Mouse (Mus musculus) C2C12 (cell line): ENCODE results near the gene Hist1h2ad. TPM values are rescaled to one million over a fixed set of nuclear protein-coding genes. Genes with fewer than 3 reads are reported as not detected.
"Not testable (repeated sequence)": the region's sequence is repeated elsewhere in the genome, so short reads cannot be mapped to it uniquely, and the experiment has no call there.

ENCODE experiments used
- H3K27me3 ChIP-seq: one replicate; pipeline ENCODE4 v1.6.1; 2011; ENCODE audit not compliant: control insufficient read depth, insufficient read depth, insufficient read length
- H3K36me3 ChIP-seq: one replicate; pipeline ENCODE4 v1.6.1; 2011; ENCODE audit not compliant: control insufficient read depth, insufficient read depth
- H3K4me3 ChIP-seq: one replicate; pipeline ENCODE4 v1.5.1; 2011; ENCODE audit warnings: mild to moderate bottlenecking, control low read depth; ENCODE audit not compliant: poor library complexity, insufficient read depth, severe bottlenecking
- H3K79me2 ChIP-seq: one replicate; pipeline ENCODE4 v1.6.1; 2011; ENCODE audit not compliant: control insufficient read depth, insufficient read depth
- H3K79me3 ChIP-seq: one replicate; pipeline ENCODE4 v1.6.1; 2011; ENCODE audit warnings: low read depth, control low read depth
- H3ac ChIP-seq: one replicate; pipeline ENCODE3; 2011; ENCODE audit warnings: low read depth; ENCODE audit not compliant: control insufficient read depth, insufficient read length
- CEBPB ChIP-seq: IDR thresholded peaks from one replicate; pipeline ENCODE4 v1.6.1; 2011; ENCODE audit warnings: low read depth, mild to moderate bottlenecking, control low read depth, moderate library complexity
- CTCF ChIP-seq: IDR thresholded peaks from one replicate; pipeline ENCODE4 v1.5.1; 2011; ENCODE audit not compliant: control insufficient read depth, insufficient read depth, insufficient read length
- FOSL1 ChIP-seq: IDR thresholded peaks from one replicate; pipeline ENCODE4 v1.8.0; 2011; ENCODE audit warnings: mild to moderate bottlenecking, low read length; ENCODE audit not compliant: poor library complexity, insufficient read depth, severe bottlenecking
- MAX ChIP-seq: IDR thresholded peaks from one replicate; pipeline ENCODE4 v1.6.1; 2011; ENCODE audit warnings: mild to moderate bottlenecking, control low read depth
- MYOD1 ChIP-seq: IDR thresholded peaks from one replicate; pipeline ENCODE4 v1.6.1; 2011; ENCODE audit warnings: low read depth; ENCODE audit not compliant: control insufficient read depth, insufficient read length
- MYOG ChIP-seq: IDR thresholded peaks from one replicate; pipeline ENCODE4 v1.6.1; 2011; ENCODE audit not compliant: control insufficient read depth, insufficient read length; ENCODE audit errors: extremely low read depth
- USF1 ChIP-seq: IDR thresholded peaks from one replicate; pipeline ENCODE4 v1.6.1; 2011; ENCODE audit warnings: low read depth, mild to moderate bottlenecking, control low read depth, moderate library complexity
- polyA plus RNA-seq: library from polyadenylated mRNA; unstranded; fragments of >200 nt; fragmentation: generic; extraction: Trizol; gene quantifications from one replicate; pipeline ENCODE4 v1.2.1, GENCODE M21; 2012; ENCODE audit warnings: missing spikeins

Hist1h2ad gene
- polyA plus RNA-seq, 1 experiment, result 0.73 TPM

- no peaks in the 10 kb centered on the region for H3K79me2 ChIP-seq
- no peaks in the 10 kb centered on the region for H3K79me3 ChIP-seq
- no peaks in the 10 kb centered on the region for H3K27me3 ChIP-seq
- TF ChIP-seq FOSL1, result no peak
- TF ChIP-seq MYOG, result no peak
- no peak for TF ChIP-seq CTCF
- no peak for TF ChIP-seq CEBPB
- TF ChIP-seq MAX, result no peak
- H3K4me3 ChIP-seq, result no peak overlapping the region
- H3K36me3 ChIP-seq, result no peaks in the 10 kb centered on the region
- H3ac ChIP-seq, result no peak overlapping the region
These were observed 17.3 kb upstream of the Hist1h2ad start for GRCm38 (mm10) chr13:23556906-23557305.

GRCm38 (mm10) chr13:23560699-23561098 is 13.5 kb upstream of the Hist1h2ad start:
- not testable (repeated sequence) for H3K79me3 ChIP-seq, H3K4me3 ChIP-seq, H3K27me3 ChIP-seq, H3K79me2 ChIP-seq, H3ac ChIP-seq, H3K36me3 ChIP-seq

GRCm38 (mm10) chr13:23561531-23561882 is 12.7 kb upstream of the Hist1h2ad start:
- H3K36me3 ChIP-seq, H3ac ChIP-seq, H3K27me3 ChIP-seq, H3K4me3 ChIP-seq, H3K79me3 ChIP-seq, H3K79me2 ChIP-seq: not testable (repeated sequence)

GRCm38 (mm10) chr13:23561883-23562659 is 12.1 kb upstream of the Hist1h2ad start, which contains the start of gene Hist1h3e:
Hist1h3e (minus strand) TSS chr13:23562369.
- not testable (repeated sequence) for H3K36me3 ChIP-seq, H3K79me2 ChIP-seq, H3K79me3 ChIP-seq, H3K27me3 ChIP-seq, H3K4me3 ChIP-seq
- peak within 1 kb of the TSS; percentile 63 for H3ac ChIP-seq

GRCm38 (mm10) chr13:23562699-23563462 is 11.3 kb upstream of the Hist1h2ad start:
- TF ChIP-seq MAX, result no peak
- peak; percentile 3 for TF ChIP-seq CEBPB
- Histone ChIP-seq H3ac (peak overlapping the region; percentile 63), H3K79me3 (no peaks in the 10 kb centered on the region), H3K79me2 (no peaks in the 10 kb centered on the region), H3K27me3 (no peaks in the 10 kb centered on the region), H3K4me3 (no peak overlapping the region), H3K36me3 (no peaks in the 10 kb centered on the region)

- H3K4me3 ChIP-seq, result no peak overlapping the region
- TF ChIP-seq MYOD1 (no peak), CEBPB (no peak), MAX (no peak), FOSL1 (no peak), MYOG (no peak), USF1 (no peak), CTCF (no peak)
- no peaks in the 10 kb centered on the region for H3K27me3 ChIP-seq
- H3K79me2 ChIP-seq, result no peaks in the 10 kb centered on the region
- H3K36me3 ChIP-seq, result no peaks in the 10 kb centered on the region
- H3ac ChIP-seq, result no peak overlapping the region
- H3K79me3 ChIP-seq, result no peaks in the 10 kb centered on the region
These were observed 9.7 kb upstream of the Hist1h2ad start for GRCm38 (mm10) chr13:23564482-23564881.

GRCm38 (mm10) chr13:23570261-23571021 is 3.7 kb upstream of the Hist1h2ad start:
- not testable (repeated sequence) for H3K36me3 ChIP-seq, H3K4me3 ChIP-seq, H3K27me3 ChIP-seq, H3K79me3 ChIP-seq, H3K79me2 ChIP-seq
- peak overlapping the region; percentile 40 for H3ac ChIP-seq
